Mouse (Mus musculus) liver, embryonic 14.5 days (tissue): ENCODE results near the gene Gas7. TPM values are rescaled to one million over a fixed set of nuclear protein-coding genes. Genes with fewer than 3 reads are reported as not detected.
A peak's percentile ranks its signal among the peaks of the same experiment; 100 is the strongest.

ENCODE experiments used
- ATAC-seq: fragments of 200-750 bp; cut with Nextera tagmentation; 2 replicates; pipeline ENCODE4 v1.8.0; 2017; ENCODE audit warnings: moderate number of reproducible peaks, mild to moderate bottlenecking, moderate library complexity; ENCODE audit not compliant: insufficient read depth
- DNase-seq, 3 experiments: peaks; one replicate each; pipeline ENCODE4 v3.0.0-alpha.2; 2012 to 2013; ENCODE audit warnings: low read depth in 3 of 3, low spot score in 3 of 3
- H3K27ac ChIP-seq: fragments of 300-500 bp; sonication (generic); 2 replicates; pipeline ENCODE4 v1.5.1; 2014; ENCODE audit warnings: moderate library complexity, mild to moderate bottlenecking, control low read depth, inconsistent platforms
- H3K27me3 ChIP-seq: fragments of 300-500 bp; sonication (generic); 2 replicates; pipeline ENCODE4 v1.6.1; 2014; ENCODE audit warnings: mild to moderate bottlenecking, low read length, moderate library complexity; ENCODE audit not compliant: control insufficient read depth, insufficient read depth
- H3K36me3 ChIP-seq: fragments of 300-500 bp; sonication (generic); replicated peaks from 2 replicates; pipeline ENCODE4 v1.6.1; 2014; ENCODE audit warnings: low read depth; ENCODE audit not compliant: control insufficient read depth, insufficient read depth
- H3K4me1 ChIP-seq, 2 experiments: fragments of 200-500 bp in 1 of 2; fragments of 300-500 bp in 1 of 2; sonication (generic) in 1 of 2; replicated peaks; 2 replicates each; pipeline ENCODE4 v1.6.1; 2012 to 2014; ENCODE audit warnings: antibody characterized with exemption in 1 of 2, inconsistent platforms in 1 of 2, low read length in 1 of 2; ENCODE audit not compliant: control insufficient read depth in 2 of 2, insufficient read depth in 2 of 2
- H3K4me2 ChIP-seq: fragments of 300-500 bp; sonication (generic); 2 replicates; pipeline ENCODE4 v1.6.1; 2014; ENCODE audit warnings: low read depth, mild to moderate bottlenecking, control low read depth, moderate library complexity
- H3K4me3 ChIP-seq, 2 experiments: fragments of 200-500 bp in 1 of 2; fragments of 300-500 bp in 1 of 2; sonication (generic) in 1 of 2; 2 replicates each; pipeline ENCODE4 v1.5.1; 2012 to 2014; ENCODE audit warnings: low read depth in 2 of 2, low read length in 2 of 2, mild to moderate bottlenecking in 2 of 2, control low read depth in 1 of 2, inconsistent platforms in 1 of 2, moderate library complexity in 1 of 2; ENCODE audit not compliant: insufficient read depth in 1 of 2
- H3K9ac ChIP-seq: fragments of 300-500 bp; sonication (generic); replicated peaks from 2 replicates; pipeline ENCODE4 v1.6.1; 2014; ENCODE audit warnings: mild to moderate bottlenecking, control low read depth, moderate library complexity
- H3K9me3 ChIP-seq: fragments of 300-500 bp; sonication (generic); 2 replicates; pipeline ENCODE4 v1.6.1; 2016; ENCODE audit warnings: low read length, mixed read lengths; ENCODE audit not compliant: control insufficient read depth
- CTCF ChIP-seq: IDR thresholded peaks from 2 replicates; pipeline ENCODE4 v1.5.1; 2016; ENCODE audit warnings: antibody characterized with exemption, low read depth, control low read depth
- EP300 ChIP-seq: IDR thresholded peaks from 2 replicates; pipeline ENCODE4 v1.6.1; 2016; ENCODE audit warnings: antibody characterized with exemption, low read depth
- WGBS: fragments of 180-500 bp; shearing (Covaris S2); extraction: QIAGEN DNeasy Blood & Tissue Kit; methylation state at CpG from one replicate; pipeline ENCODE4 v1.1.7; 2014; ENCODE audit not compliant: insufficient replicate concordance; 5-methylcytosine and 5-hydroxymethylcytosine counted together
- polyA plus RNA-seq, 2 experiments: library from polyadenylated mRNA; depleted of rRNA in 1 of 2; stranded (reverse) in 1 of 2; unstranded in 1 of 2; fragments of >200 nt; fragmentation: Nextera tagmentation in 1 of 2; extraction: Ambion mirVana in 1 of 2; gene quantifications; 2 replicates each; pipeline versions ENCODE4 v1.2.1 to v1.2.3; 2012 to 2014

The Gas7 gene
- polyA plus RNA-seq, 2 experiments = 0.49 to 1.1 TPM

GRCm38 (mm10) chr11:67616557-67617239 is 161.5 kb downstream of the Gas7 start:
- DNase-seq (no peak), ATAC-seq (no peak)
- no peaks in the 10 kb centered on the region for H3K4me1 ChIP-seq
- WGBS = 67% methylated on average over 13 of the region's 13 CpGs
- no peak overlapping the region for H3K9ac ChIP-seq
- TF ChIP-seq EP300 (no peak), CTCF (no peak)
- H3K4me3 ChIP-seq = no peak overlapping the region
- no peaks in the 10 kb centered on the region for H3K27me3 ChIP-seq
- H3K9me3 ChIP-seq = no peaks in the 10 kb centered on the region
- no peak overlapping the region for H3K4me2 ChIP-seq
- no peaks in the 10 kb centered on the region for H3K36me3 ChIP-seq
- no peak overlapping the region for H3K27ac ChIP-seq

GRCm38 (mm10) chr11:67622340-67622739 is 167.1 kb downstream of the Gas7 start:
- no peak for TF ChIP-seq CTCF
- no peak for TF ChIP-seq EP300
- Histone ChIP-seq H3K9ac (no peak overlapping the region), H3K36me3 (no peaks in the 10 kb centered on the region), H3K27ac (no peak overlapping the region), H3K27me3 (no peaks in the 10 kb centered on the region), H3K4me3 (no peak overlapping the region), H3K4me2 (no peak overlapping the region), H3K4me1 (no peaks in the 10 kb centered on the region), H3K9me3 (no peaks in the 10 kb centered on the region)
- no peak for ATAC-seq
- WGBS = 58% methylated on average over 7 of the region's 7 CpGs
- DNase-seq = no peak

DNA sequence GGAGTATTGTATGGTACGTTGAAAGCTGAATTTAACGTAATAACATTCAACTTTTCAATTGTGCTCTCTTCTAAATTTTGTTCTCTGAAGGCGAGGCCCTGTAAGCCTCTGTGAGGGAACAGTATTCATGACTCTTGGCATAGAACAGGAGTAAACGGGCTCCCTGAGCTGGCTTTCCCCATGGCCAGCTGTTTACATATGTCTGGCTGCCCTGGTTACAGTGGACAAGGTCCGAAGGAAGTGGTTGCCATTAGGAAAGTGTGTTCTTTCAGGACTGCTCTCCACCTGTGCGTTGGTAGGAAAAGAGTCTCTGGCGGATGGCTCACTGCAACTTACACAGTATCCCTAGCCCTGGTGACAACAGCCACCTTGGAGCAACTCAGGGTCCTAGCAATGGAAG is 171.9 kb downstream of the Gas7 start:
- H3K4me3 ChIP-seq = no peak overlapping the region
- no peak overlapping the region for H3K4me2 ChIP-seq
- no peak overlapping the region for H3K27ac ChIP-seq
- no peak overlapping the region for H3K9ac ChIP-seq
- 62% methylated on average over 7 of the region's 7 CpGs for WGBS
- H3K9me3 ChIP-seq = no peaks in the 10 kb centered on the region
- TF ChIP-seq CTCF (no peak), EP300 (no peak)
- ATAC-seq = no peak
- H3K27me3 ChIP-seq = no peaks in the 10 kb centered on the region
- DNase-seq = peak in 1 of 3 experiments; percentile 3
- H3K4me1 ChIP-seq = 0 out of 4 replicates have a peak, but pooled peaks cover 0 to 6% of the 10 kb centered on the region in 2 experiments
- H3K36me3 ChIP-seq = no peaks in the 10 kb centered on the region

DNA sequence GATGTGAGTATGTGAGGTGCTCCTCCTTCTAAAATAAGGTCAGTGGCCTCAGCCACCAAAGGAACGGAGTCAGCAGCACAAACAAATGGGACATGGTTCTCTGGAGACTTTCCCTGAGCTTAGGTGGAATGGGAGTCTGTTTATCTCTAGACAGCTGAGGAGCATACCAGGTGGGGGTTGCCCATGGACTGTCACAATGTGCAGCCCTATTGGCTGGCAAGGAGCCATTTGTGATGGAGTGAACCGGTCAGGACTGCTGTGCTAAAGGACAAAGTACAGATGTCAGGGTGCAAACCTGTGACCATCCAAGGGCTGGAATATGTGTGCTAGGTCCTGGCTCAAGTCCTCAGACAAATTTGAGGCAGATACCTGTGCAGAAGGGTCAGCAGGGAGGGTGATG is 173.3 kb downstream of the Gas7 start:
- Histone ChIP-seq H3K4me2 (no peak overlapping the region), H3K9ac (no peak overlapping the region), H3K27me3 (no peaks in the 10 kb centered on the region), H3K4me3 (no peak overlapping the region), H3K27ac (no peak overlapping the region), H3K36me3 (no peaks in the 10 kb centered on the region), H3K4me1 (0 out of 4 replicates have a peak, but pooled peaks cover 0 to 6% of the 10 kb centered on the region in 2 experiments), H3K9me3 (no peaks in the 10 kb centered on the region)
- TF ChIP-seq EP300 (no peak), CTCF (no peak)
- ATAC-seq = peak; percentile 57; the same call in 1 of the 2 replicates
- peak in 2 of 3 experiments; percentile 12 to 16 for DNase-seq
- WGBS = 44% methylated on average over 2 of the region's 2 CpGs

GRCm38 (mm10) chr11:67632906-67633305 is 177.7 kb downstream of the Gas7 start:
- no peak for ATAC-seq

More at GRCm38 (mm10) chr11:67632906-67633305, 177.7 kb downstream of the Gas7 start:
- Histone ChIP-seq H3K9ac (no peak overlapping the region), H3K4me1 (0 out of 4 replicates have a peak, but pooled peaks cover 0 to 4% of the 10 kb centered on the region in 2 experiments), H3K4me2 (no peak overlapping the region), H3K36me3 (no peaks in the 10 kb centered on the region), H3K27me3 (no peaks in the 10 kb centered on the region), H3K27ac (no peak overlapping the region), H3K9me3 (no peaks in the 10 kb centered on the region), H3K4me3 (no peak overlapping the region)
- no peak for DNase-seq
- WGBS = 43% methylated on average over 8 of the region's 8 CpGs
- no peak for TF ChIP-seq EP300
- TF ChIP-seq CTCF = no peak
